Mouse (Mus musculus) neural tube, embryonic 13.5 days (tissue): ENCODE data around the gene Trak1. TPM values are rescaled to one million over a fixed set of nuclear protein-coding genes. Genes with fewer than 3 reads are reported as not detected.
A peak's percentile ranks its signal among the peaks of the same experiment; 100 is the strongest.

Source experiments
- ATAC-seq: fragments of 200-750 bp; cut with Nextera tagmentation; 2 replicates; pipeline ENCODE4 v1.8.0; 2017; ENCODE audit warnings: low read depth, mild to moderate bottlenecking, moderate TSS enrichment, moderate library complexity
- H3K27ac ChIP-seq: fragments of 300-500 bp; sonication (generic); replicated peaks from 2 replicates; pipeline ENCODE4 v1.5.1; 2015; ENCODE audit warnings: moderate library complexity, mild to moderate bottlenecking, inconsistent platforms
- H3K27me3 ChIP-seq: fragments of 300-500 bp; sonication (generic); 2 replicates; pipeline ENCODE4 v1.6.1; 2015; ENCODE audit warnings: mild to moderate bottlenecking, inconsistent platforms
- H3K36me3 ChIP-seq: fragments of 300-500 bp; sonication (generic); 2 replicates; pipeline ENCODE4 v1.6.1; 2015; ENCODE audit warnings: mild to moderate bottlenecking, inconsistent platforms
- H3K4me1 ChIP-seq: fragments of 300-500 bp; sonication (generic); replicated peaks from 2 replicates; pipeline ENCODE4 v1.6.1; 2015; ENCODE audit warnings: inconsistent platforms
- H3K4me2 ChIP-seq: fragments of 300-500 bp; sonication (generic); 2 replicates; pipeline ENCODE4 v1.6.1; 2015; ENCODE audit warnings: inconsistent platforms, mild to moderate bottlenecking, moderate library complexity
- H3K4me3 ChIP-seq: fragments of 300-500 bp; sonication (generic); 2 replicates; pipeline ENCODE4 v1.5.1; 2015; ENCODE audit warnings: mild to moderate bottlenecking, inconsistent platforms
- H3K9ac ChIP-seq: fragments of 300-500 bp; sonication (generic); 2 replicates; pipeline ENCODE4 v1.6.1; 2015; ENCODE audit warnings: moderate library complexity, mild to moderate bottlenecking, inconsistent platforms
- H3K9me3 ChIP-seq: fragments of 300-500 bp; sonication (generic); 2 replicates; pipeline ENCODE4 v1.6.1; 2016; ENCODE audit warnings: inconsistent platforms
- WGBS: fragments of 180-500 bp; shearing (Covaris S2); methylation state at CpG from one replicate; pipeline ENCODE4 v1.1.7; 2015; 5-methylcytosine and 5-hydroxymethylcytosine counted together
- polyA plus RNA-seq: library from polyadenylated mRNA; unstranded; fragments of >200 nt; fragmentation: Nextera tagmentation; extraction: Ambion mirVana; gene quantifications from 2 replicates; pipeline ENCODE4 v1.2.1, GENCODE M21; 2015

Trak1 gene
- polyA plus RNA-seq, 1 experiment from 2014 or later = 44.3 TPM

DNA sequence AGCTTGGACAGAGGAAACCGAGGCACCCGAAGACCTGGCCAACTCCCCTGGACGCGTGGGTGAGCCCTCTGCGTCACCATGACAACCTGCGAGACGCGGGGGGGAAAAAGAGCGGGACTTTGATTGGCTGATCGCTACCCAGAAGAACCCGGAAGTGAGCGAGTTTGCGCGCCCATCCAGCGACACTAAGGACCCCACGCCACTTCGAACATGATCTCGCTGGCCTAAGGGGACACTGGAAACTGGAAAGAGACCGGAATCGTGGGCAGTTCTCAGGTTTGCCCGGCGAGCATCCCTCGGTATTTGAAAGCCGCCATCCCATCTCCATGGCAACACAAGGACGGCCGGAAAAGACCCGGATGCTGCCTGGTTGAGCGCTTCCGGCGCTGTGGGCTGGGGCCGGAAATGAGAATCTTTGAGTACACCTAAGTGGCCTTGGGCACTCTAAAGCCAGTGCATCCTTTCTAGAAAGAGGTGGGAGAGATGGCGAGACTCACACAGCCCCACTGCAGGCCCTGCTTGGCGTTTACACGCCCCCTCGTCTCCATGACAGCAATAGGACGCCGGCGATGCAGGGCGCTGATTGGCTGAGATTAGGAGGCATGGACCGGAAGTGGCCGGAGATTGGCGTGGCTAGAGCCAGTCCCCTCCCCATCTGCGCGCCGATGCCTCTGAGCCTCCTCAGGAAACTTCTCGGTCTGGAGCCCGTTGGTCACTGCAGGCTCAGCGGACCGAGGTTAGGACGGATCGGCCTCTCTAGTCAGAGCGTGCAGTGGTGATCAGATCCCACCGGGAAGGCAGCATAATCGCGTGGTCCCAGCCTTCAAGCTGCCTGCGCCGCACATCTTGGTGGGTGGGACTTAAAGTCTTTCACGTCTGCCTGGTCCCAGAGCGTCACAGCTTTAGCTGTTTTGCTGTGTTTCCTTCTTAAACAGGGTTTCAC lies 19.9 kb upstream of the Trak1 start, which contains the start of gene Ulk4:
Gene Ulk4, minus strand, starts transcription at position 80 of the 943 bp plus-strand sequence.
- no peaks in the 10 kb centered on the region for H3K9me3 ChIP-seq
- H3K27me3 ChIP-seq = no peaks in the 10 kb centered on the region
- WGBS = under 1% methylated on average over 59 of the region's 59 CpGs
- ATAC-seq = peak; percentile 97
- H3K4me1 ChIP-seq = peaks cover 17% of the 10 kb centered on the region
- peak within 1 kb of the TSS; percentile 90 for H3K27ac ChIP-seq
- peak within 1 kb of the TSS; percentile 75 for H3K4me2 ChIP-seq
- peak within 1 kb of the TSS; percentile 75 for H3K9ac ChIP-seq
- H3K36me3 ChIP-seq = peaks cover 5% of the 10 kb centered on the region; the same call in 1 of the 2 replicates
- peak within 1 kb of the TSS; percentile 60 for H3K4me3 ChIP-seq

DNA sequence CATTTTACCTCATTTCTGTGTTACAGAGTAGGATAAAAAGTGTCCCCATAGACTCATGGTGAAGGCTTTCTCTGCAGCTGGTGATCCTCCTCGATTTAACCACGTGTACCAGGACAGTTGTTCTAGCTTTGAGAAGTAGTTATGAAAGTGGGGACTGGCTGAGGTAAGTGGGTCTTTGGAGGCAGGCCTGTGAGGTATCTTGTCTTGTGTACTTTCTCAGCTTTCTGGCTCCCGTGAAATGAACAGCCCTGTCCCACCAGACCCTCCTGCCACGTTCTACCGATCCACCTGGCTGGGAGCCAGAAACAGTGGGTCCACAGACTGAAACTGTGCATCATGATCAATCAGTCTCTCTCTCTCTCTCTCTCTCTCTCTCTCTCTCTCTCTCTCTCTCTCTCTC lies 18.1 kb upstream of the Trak1 start:
- no peaks in the 10 kb centered on the region for H3K27me3 ChIP-seq
- ATAC-seq = no peak
- peaks cover 17% of the 10 kb centered on the region for H3K4me1 ChIP-seq
- H3K9ac ChIP-seq = no peak overlapping the region
- 89% methylated on average over 5 of the region's 5 CpGs for WGBS
- no peak overlapping the region for H3K4me3 ChIP-seq
- no peak overlapping the region for H3K27ac ChIP-seq
- H3K9me3 ChIP-seq = 0 out of 2 replicates have a peak, but pooled peaks cover 4% of the 10 kb centered on the region
- H3K4me2 ChIP-seq = no peak overlapping the region
- H3K36me3 ChIP-seq = peaks cover 6% of the 10 kb centered on the region; the same call in 1 of the 2 replicates

DNA sequence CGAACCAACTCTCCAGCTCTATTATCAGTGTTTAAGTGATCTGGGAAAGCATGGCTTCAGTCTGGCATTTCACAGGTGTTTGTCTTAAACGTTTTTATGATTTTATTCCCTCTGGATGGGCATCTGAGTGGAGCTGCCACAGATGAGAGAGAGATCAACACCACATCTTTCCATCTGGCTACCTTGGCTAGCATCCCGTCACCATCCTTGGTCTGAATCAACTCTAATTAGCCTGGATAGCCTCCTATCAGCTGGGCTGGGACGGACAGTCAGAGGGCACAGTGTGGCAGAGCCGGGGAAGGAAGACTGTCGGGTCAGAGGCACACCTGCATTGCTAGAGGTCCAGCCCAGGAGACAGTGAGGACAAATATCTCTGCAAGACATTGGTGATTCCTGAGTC lies 15.4 kb upstream of the Trak1 start:
- Histone ChIP-seq H3K27me3 (no peaks in the 10 kb centered on the region), H3K4me3 (no peak overlapping the region), H3K27ac (no peak overlapping the region), H3K4me1 (peaks cover 22% of the 10 kb centered on the region), H3K4me2 (no peak overlapping the region), H3K9me3 (0 out of 2 replicates have a peak, but pooled peaks cover 4% of the 10 kb centered on the region), H3K36me3 (peaks cover 6% of the 10 kb centered on the region; the same call in 1 of the 2 replicates), H3K9ac (no peak overlapping the region)
- ATAC-seq = no peak
- 86% methylated on average over 6 of the region's 6 CpGs for WGBS

DNA sequence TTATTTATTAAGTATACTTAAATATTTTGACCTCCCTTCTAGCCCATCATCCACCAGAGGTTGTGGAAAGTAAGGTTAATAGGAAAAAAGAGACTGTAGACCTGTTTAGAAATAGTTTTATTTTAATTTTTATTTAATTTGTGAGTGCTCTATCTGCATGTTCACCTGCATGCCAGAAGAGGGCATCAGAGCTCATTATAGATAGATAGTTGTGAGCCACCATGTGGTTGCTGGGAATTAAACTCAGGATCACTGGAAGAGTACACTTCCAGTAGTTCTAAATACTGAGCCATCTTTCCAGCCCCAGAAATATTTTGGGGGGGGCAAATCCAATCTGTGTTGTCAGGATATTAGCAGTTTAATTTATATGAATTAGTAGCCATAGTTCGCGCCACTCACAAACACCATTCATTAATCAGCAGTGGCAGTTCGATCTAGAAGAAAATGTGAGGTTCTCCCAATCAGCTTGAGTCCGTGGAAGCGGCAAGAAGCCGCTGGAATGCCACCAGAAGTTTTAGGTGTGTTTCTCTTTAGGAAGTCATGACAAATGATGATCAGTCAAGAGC lies 13.6 kb upstream of the Trak1 start:
- Histone ChIP-seq H3K4me3 (no peak overlapping the region), H3K9ac (no peak overlapping the region), H3K4me1 (peaks cover 13% of the 10 kb centered on the region), H3K36me3 (peaks cover 6% of the 10 kb centered on the region; the same call in 1 of the 2 replicates), H3K9me3 (0 out of 2 replicates have a peak, but pooled peaks cover 4% of the 10 kb centered on the region), H3K4me2 (no peak overlapping the region), H3K27ac (no peak overlapping the region), H3K27me3 (no peaks in the 10 kb centered on the region)
- WGBS = 94% methylated on average over 6 of the region's 6 CpGs
- ATAC-seq = no peak

DNA sequence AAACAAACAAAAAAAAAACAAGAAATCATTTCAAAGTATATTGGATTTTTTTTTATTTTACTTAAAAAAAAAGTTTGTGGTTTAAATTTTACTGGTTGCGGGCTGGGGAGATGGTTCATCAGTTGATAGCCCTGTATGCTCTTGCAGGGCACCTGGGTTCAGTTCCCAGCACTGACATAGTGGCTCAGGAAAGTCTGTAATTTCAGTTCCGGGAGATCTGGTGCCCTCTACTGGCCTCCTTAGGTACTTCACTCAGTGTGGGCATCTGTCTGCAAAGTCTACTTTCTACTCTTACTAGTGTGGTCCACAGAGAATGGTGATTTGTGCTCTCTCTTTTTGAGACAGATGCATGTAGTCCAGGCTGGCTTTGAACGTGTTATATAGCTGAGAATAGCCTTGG lies 12.9 kb upstream of the Trak1 start:
- Histone ChIP-seq H3K27ac (no peak overlapping the region), H3K36me3 (peaks cover 6% of the 10 kb centered on the region; the same call in 1 of the 2 replicates), H3K4me2 (no peak overlapping the region), H3K27me3 (no peaks in the 10 kb centered on the region), H3K4me1 (peaks cover 11% of the 10 kb centered on the region), H3K9ac (no peak overlapping the region), H3K9me3 (0 out of 2 replicates have a peak, but pooled peaks cover 6% of the 10 kb centered on the region), H3K4me3 (no peak overlapping the region)
- 94% methylated on average over 3 of the region's 3 CpGs for WGBS
- no peak for ATAC-seq

DNA sequence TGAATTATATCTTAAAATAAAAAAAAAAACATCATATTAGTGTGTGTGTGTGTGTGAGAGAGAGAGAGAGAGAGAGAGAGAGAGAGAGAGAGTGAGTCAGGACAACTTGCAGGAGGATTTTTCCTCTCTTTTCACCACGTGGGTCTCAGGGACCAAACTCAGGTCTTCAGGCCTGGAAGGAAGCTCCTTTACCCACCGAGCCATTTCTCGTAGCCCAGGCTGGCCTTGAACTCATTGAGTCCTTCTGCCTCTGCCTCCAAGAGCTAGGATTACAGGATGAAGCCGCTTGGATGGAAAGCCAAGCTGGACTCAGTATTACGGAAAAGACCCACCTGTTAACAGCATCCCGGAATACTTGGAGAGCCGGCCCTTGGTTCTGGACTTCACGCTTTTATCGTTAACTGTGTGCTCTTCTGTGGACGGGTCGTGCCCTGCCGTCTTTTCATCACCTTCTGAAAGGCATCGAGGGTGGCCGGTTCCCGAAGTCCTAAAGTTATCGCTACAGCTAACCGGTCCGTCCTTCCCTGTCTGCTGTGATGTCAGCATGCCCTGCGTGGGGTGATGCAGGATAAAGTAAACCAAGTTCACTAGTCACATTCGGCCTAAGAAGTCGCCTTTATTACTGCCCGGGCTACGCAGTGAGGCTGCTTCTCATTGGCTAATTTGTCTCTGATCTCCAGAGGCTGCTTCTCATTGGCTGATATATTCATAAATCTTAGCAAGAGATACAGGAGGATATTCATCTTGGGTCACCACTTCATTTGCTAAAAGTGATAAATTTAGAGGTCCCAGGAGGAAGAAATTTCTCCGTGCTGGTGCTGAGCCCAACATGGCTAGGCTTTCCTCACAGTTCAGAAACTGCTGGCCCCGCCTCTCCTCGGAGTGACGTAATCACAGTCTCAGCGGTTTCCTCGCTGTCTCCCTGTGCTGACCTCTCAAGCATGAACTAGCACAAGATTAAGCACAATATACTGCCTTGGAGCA lies 11.7 kb upstream of the Trak1 start:
- Histone ChIP-seq H3K36me3 (peaks cover 6% of the 10 kb centered on the region; the same call in 1 of the 2 replicates), H3K4me3 (peak overlapping the region; percentile 47), H3K9ac (peak overlapping the region; percentile 66), H3K9me3 (0 out of 2 replicates have a peak, but pooled peaks cover 11% of the 10 kb centered on the region), H3K27me3 (no peaks in the 10 kb centered on the region), H3K4me1 (peaks cover 11% of the 10 kb centered on the region), H3K27ac (peak overlapping the region; percentile 68), H3K4me2 (peak overlapping the region; percentile 63)
- WGBS = 16% methylated on average over 29 of the region's 29 CpGs
- peak; percentile 75 for ATAC-seq

DNA sequence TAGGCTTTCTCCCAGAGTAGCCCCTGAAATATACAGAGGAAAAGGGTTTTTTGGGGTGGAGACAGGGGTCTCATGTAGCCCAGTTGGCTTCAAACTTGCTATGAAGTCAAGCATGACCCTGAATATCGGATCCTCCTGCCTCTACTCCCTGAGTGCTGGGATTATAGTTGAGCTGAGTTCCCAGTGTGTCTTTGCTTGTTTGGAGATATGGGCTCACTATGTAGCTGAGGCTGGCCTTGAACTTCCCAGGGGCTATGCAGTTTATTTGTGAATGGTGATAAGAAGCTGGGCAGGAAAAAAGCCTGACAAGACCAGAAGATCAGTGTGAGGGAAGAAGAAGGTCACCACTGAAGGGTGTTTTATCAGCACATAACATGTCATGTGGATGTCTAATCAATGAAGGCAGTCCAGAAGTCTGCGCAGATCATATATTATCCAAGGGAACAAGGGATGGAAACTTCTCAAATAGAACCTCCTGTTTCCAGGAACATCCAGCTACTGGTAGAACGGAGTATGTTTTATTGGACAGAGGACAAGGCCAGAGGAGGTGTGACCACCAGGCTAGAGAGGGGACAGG lies 10.9 kb upstream of the Trak1 start:
- H3K9ac ChIP-seq = peak overlapping the region; percentile 66
- H3K27me3 ChIP-seq = no peaks in the 10 kb centered on the region
- H3K4me3 ChIP-seq = peak overlapping the region; percentile 47
- H3K4me2 ChIP-seq = peak overlapping the region; percentile 63
- ATAC-seq = peak; percentile 34; the same call in 1 of the 2 replicates
- H3K36me3 ChIP-seq = peaks cover 6% of the 10 kb centered on the region; the same call in 1 of the 2 replicates
- H3K9me3 ChIP-seq = 0 out of 2 replicates have a peak, but pooled peaks cover 11% of the 10 kb centered on the region
- H3K4me1 ChIP-seq = peaks cover 11% of the 10 kb centered on the region
- WGBS = 83% methylated on average over 3 of the region's 3 CpGs
- peak overlapping the region; percentile 42; the same call in 1 of the 2 replicates for H3K27ac ChIP-seq

DNA sequence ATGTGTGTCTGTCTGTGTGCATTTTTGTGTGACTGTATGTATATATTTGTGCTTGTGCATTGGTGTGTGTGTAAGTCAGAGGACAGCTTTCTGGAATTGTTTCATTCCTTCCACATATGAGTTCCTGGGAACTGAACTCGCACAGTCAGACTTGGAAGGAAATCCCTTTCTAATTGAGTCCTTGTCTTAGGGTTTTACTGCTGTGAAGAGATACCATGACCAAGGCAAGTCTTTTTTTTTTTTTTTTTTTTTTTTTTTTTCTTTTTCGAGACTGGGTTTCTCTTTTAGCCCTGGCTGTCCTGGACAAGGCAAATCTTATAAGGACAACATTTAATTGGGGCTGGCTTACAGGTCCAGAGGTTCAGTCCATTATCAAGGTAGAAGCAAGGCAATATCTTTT lies 6.0 kb upstream of the Trak1 start:
- WGBS = 81% methylated on average over 2 of the region's 2 CpGs
- Histone ChIP-seq H3K36me3 (no peaks in the 10 kb centered on the region), H3K27me3 (no peaks in the 10 kb centered on the region), H3K27ac (no peak overlapping the region), H3K4me1 (peaks cover 3% of the 10 kb centered on the region), H3K9ac (no peak overlapping the region), H3K4me2 (no peak overlapping the region), H3K4me3 (no peak overlapping the region), H3K9me3 (peaks cover 11% of the 10 kb centered on the region; the same call in 1 of the 2 replicates)
- no peak for ATAC-seq

DNA sequence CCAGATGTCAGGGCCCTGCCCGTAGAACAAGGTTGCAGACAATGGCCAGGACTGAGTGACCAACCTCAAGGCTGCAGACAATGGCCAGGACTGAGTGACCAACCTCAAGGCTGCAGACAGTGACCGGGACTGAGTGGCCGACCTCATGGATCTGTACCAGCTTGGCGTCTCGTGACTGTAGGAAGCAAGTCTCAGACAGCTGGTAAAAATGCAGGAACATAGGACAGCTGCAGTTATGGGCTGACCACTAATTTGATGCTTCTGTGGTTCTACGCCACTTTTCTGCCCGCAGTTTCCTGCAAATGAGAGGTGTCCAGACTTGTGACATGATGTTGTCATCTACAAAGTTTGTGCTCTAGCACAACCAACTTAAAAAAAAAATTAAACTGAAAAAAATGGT lies 4.1 kb upstream of the Trak1 start:
- H3K4me3 ChIP-seq = no peak overlapping the region
- peaks cover 9% of the 10 kb centered on the region for H3K4me1 ChIP-seq
- no peak overlapping the region for H3K27ac ChIP-seq
- H3K27me3 ChIP-seq = no peaks in the 10 kb centered on the region
- H3K4me2 ChIP-seq = no peak overlapping the region
- 89% methylated on average over 7 of the region's 7 CpGs for WGBS
- H3K9ac ChIP-seq = no peak overlapping the region
- no peaks in the 10 kb centered on the region for H3K36me3 ChIP-seq
- peaks cover 11% of the 10 kb centered on the region; the same call in 1 of the 2 replicates for H3K9me3 ChIP-seq
- ATAC-seq = no peak

DNA sequence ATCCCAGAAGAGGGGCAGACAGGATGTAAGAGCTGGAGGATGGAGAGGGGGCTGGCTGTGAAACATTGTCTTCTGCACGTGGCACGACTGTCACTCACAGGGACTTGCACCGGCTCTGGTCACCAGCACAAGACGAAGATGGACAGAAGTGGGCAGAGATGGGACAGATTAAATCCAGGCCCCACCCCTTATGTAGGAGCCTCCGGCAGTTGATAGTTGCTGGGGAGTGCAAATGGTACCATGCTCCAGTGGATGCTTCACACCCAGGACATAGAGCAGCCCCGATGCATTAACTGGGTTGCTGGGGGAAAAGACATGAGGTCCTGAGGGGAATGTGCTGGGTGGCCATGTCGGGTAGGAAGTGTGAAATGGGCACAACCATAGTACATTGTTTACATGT lies 2.1 kb upstream of the Trak1 start:
- H3K4me3 ChIP-seq = no peak overlapping the region
- no peak overlapping the region for H3K27ac ChIP-seq
- H3K9ac ChIP-seq = no peak overlapping the region
- WGBS = 92% methylated on average over 7 of the region's 7 CpGs
- H3K27me3 ChIP-seq = no peaks in the 10 kb centered on the region
- peaks cover 4% of the 10 kb centered on the region; the same call in 1 of the 2 replicates for H3K9me3 ChIP-seq
- H3K4me1 ChIP-seq = peaks cover 30% of the 10 kb centered on the region
- ATAC-seq = no peak
- H3K36me3 ChIP-seq = no peaks in the 10 kb centered on the region
- no peak overlapping the region for H3K4me2 ChIP-seq

DNA sequence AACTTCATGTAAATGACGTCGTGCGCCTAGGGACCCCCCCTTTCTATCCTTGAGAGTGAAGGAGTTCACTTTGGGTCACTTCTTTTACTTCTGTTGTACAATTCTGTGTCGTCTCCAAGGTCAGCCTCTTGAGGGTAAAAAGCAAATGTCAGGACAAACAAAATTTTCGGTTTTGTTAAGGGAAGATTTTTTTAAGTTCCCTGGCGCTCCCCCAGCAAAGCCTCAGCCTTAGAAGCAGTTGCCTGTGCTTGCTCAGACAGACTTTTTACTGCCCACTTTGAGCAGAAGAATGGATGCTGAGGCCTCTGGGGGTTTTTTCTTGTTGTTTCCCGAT lies 730 bp downstream of the Trak1 start:
- no peak for ATAC-seq
- Histone ChIP-seq H3K4me3 (peak overlapping the region; percentile 78), H3K27me3 (no peaks in the 10 kb centered on the region), H3K27ac (peak overlapping the region; percentile 82), H3K9ac (peak overlapping the region; percentile 95), H3K9me3 (no peaks in the 10 kb centered on the region), H3K4me1 (peaks cover 48% of the 10 kb centered on the region), H3K4me2 (peak overlapping the region; percentile 90), H3K36me3 (no peaks in the 10 kb centered on the region)
- 2% methylated on average over 7 of the region's 7 CpGs for WGBS
